Mouse (Mus musculus): ENCODE data around the gene Atp5l. TPM values are rescaled to one million over a fixed set of nuclear protein-coding genes. Genes with fewer than 3 reads are reported as not detected.

Atp5l gene
- polyA plus RNA-seq, 1 experiment, result 141 TPM

DNA sequence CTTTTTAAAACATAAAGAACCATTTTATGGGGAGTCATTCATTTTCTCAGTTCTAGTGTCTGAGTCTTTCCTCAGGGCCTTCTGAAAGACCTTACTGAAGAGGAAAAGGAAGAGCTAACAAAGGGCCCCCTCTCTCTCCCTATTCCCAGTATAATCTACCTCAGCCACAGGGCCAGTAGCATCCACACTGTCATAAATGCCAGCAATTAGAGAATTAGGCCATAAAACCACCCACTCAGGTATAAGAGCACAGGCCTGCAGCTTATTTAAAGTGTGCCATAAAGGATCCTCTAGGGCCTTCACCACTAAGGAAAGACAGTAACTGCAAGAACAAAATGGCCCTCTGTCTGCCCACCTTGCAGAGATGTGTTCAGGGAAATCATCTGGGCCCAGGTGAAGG is 46.3 kb downstream of the Atp5l start:
- no peak for TF ChIP-seq CTCF (IDR thresholded peaks at IDR 0.05; ENCODE audit: control insufficient read depth, insufficient read depth, insufficient replicate concordance, low read depth, low read length)
- no peak for TF ChIP-seq POLR2A (IDR thresholded peaks at IDR 0.05; ENCODE audit: control insufficient read depth, low read depth, low read length)
- H3K27me3 ChIP-seq (ENCODE audit: control insufficient read depth, insufficient read depth, low read length), result no peaks in the 10 kb centered on the region
- H3K36me3 ChIP-seq (ENCODE audit: control insufficient read depth, insufficient read depth, low read length), result no peaks in the 10 kb centered on the region
- no peak overlapping the region for H3K27ac ChIP-seq (ENCODE audit: control insufficient read depth, insufficient read depth, low read depth, low read length)
- no peak overlapping the region for H3K4me3 ChIP-seq (ENCODE audit: control insufficient read depth, low read depth, low read length)
- H3K4me1 ChIP-seq (ENCODE audit: control insufficient read depth, insufficient read depth, low read length), result no peaks in the 10 kb centered on the region

DNA sequence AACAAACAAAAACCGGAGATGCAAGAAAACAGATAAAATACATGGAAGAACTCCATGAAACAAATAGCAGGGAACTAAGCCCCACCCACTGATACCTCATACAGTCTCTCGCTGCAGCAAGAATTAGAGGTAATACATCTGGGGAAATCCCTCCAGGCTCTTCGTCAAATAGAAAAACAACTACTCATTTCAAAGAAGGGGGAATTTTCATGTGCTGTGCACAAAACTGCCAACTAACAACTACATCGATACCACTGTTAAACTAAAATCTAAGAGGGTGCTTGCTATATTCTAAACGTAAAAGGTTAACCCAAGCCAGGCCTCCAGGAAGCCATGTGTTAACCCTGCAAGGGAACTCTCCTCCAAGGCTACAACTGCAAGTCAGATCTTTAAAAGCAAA is 46.9 kb downstream of the Atp5l start:
- Histone ChIP-seq H3K4me3 (ENCODE audit: control insufficient read depth, low read depth, low read length) (no peak overlapping the region), H3K27me3 (ENCODE audit: control insufficient read depth, insufficient read depth, low read length) (no peaks in the 10 kb centered on the region), H3K27ac (ENCODE audit: control insufficient read depth, insufficient read depth, low read depth, low read length) (no peak overlapping the region), H3K36me3 (ENCODE audit: control insufficient read depth, insufficient read depth, low read length) (no peaks in the 10 kb centered on the region), H3K4me1 (ENCODE audit: control insufficient read depth, insufficient read depth, low read length) (no peaks in the 10 kb centered on the region)
- TF ChIP-seq POLR2A (IDR thresholded peaks at IDR 0.05; ENCODE audit: control insufficient read depth, low read depth, low read length), result no peak
- no peak for TF ChIP-seq CTCF (IDR thresholded peaks at IDR 0.05; ENCODE audit: control insufficient read depth, insufficient read depth, insufficient replicate concordance, low read depth, low read length)

DNA sequence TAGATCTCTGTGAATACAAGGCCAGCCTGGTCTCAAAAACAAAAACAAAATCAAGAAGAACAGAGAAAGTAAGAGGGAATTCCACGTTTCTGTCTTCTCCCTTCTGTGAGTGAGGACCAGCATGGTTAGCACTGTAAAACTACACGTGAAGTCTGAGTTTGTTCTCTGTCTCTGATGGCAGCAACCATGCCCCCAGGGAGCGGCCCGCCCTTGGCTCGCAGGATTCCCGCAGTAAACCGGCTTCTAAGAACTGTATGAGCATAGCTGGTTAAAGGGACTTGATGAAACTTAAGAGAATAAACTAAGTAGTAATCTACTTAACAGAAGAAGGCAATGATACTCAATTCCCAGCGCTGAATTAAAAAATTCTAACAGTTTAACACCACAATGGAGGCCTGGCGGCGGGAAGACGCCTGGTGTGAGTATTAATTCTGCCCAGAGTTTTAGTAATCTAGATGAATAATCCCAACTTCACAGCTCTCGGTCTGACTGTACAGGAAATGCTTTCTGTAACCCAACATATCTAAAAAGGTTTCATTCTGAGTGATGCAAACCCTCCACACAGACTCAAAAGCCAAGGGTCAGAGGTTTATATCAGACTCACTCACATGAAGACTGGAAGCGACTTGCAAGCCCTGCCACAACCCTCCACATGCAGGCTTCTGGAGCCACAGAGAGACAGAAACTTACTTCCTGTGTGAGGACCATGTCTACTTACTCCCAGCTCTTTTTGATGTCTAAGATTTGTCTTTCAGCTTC is 52.0 kb downstream of the Atp5l start:
- H3K4me1 ChIP-seq (ENCODE audit: control insufficient read depth, insufficient read depth, low read length), result peaks cover 2% of the 10 kb centered on the region
- H3K27me3 ChIP-seq (ENCODE audit: control insufficient read depth, insufficient read depth, low read length), result no peaks in the 10 kb centered on the region
- TF ChIP-seq POLR2A (IDR thresholded peaks at IDR 0.05; ENCODE audit: control insufficient read depth, low read depth, low read length), result no peak
- no peaks in the 10 kb centered on the region for H3K36me3 ChIP-seq (ENCODE audit: control insufficient read depth, insufficient read depth, low read length)
- no peak overlapping the region for H3K27ac ChIP-seq (ENCODE audit: control insufficient read depth, insufficient read depth, low read depth, low read length)
- H3K4me3 ChIP-seq (ENCODE audit: control insufficient read depth, low read depth, low read length), result no peak overlapping the region

DNA sequence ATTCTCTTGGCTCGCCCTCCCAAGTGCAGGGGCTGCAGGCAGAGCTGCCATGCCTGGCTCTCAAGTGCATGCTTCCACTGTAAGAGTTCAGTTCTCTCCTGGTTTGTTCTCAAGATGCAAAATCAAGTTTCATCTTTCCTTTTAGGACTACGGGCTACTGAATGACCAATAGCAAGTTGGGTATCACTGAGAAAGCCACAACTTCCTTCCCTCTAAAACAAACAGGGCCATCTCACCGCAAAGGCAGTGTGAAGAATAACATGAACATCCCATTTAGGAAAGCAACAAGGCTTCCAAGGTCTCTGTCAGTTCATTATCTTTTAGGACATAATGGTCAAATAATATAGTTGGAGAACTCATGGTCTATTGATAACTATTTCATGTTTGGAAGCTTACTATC is 52.9 kb downstream of the Atp5l start:
- Histone ChIP-seq H3K36me3 (ENCODE audit: control insufficient read depth, insufficient read depth, low read length) (no peaks in the 10 kb centered on the region), H3K27me3 (ENCODE audit: control insufficient read depth, insufficient read depth, low read length) (no peaks in the 10 kb centered on the region), H3K27ac (ENCODE audit: control insufficient read depth, insufficient read depth, low read depth, low read length) (no peak overlapping the region), H3K4me1 (ENCODE audit: control insufficient read depth, insufficient read depth, low read length) (peaks cover 2% of the 10 kb centered on the region), H3K4me3 (ENCODE audit: control insufficient read depth, low read depth, low read length) (no peak overlapping the region)
- TF ChIP-seq CTCF (IDR thresholded peaks at IDR 0.05; ENCODE audit: control insufficient read depth, insufficient read depth, insufficient replicate concordance, low read depth, low read length) (no peak), POLR2A (IDR thresholded peaks at IDR 0.05; ENCODE audit: control insufficient read depth, low read depth, low read length) (no peak)

DNA sequence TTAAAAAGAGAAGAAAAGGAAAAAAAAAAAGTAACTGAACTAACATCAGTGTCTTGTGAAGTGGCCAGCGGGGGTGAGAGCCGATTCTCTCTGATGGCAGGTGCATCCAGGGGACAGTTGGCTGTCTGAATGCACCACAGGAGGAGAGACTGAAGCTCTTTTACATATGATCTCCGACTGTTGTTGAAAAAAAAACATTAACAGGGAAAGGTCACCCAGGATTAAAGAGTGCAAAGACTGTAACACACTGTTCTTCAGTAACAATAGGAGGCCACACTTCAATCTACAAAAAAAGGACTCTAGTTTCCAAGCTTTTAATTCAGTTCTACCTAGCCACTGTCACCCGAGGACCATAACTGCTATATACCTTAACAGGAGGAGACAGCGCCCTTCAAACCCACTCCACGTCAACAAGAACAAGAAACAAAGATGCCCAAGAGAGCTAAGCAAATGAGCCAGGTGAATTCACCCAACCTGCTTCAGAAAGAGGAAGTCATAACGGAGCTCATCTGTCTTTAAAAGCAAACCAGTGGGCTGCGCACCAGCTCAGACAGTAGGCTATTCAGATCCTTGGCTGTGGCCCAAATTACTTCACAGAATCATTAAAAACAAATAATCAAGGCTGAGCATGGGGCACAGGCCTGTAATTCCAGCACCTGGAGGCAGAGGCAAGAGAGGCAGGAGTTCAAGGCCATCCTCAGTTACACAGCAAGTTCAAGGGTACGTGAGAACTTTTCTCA is 53.9 kb downstream of the Atp5l start:
- H3K36me3 ChIP-seq (ENCODE audit: control insufficient read depth, insufficient read depth, low read length), result no peaks in the 10 kb centered on the region

More for the DNA sequence above, 53.9 kb downstream of the Atp5l start:
- H3K4me1 ChIP-seq (ENCODE audit: control insufficient read depth, insufficient read depth, low read length), result peaks cover 2% of the 10 kb centered on the region
- H3K27ac ChIP-seq (ENCODE audit: control insufficient read depth, insufficient read depth, low read depth, low read length), result no peak overlapping the region
- TF ChIP-seq CTCF (IDR thresholded peaks at IDR 0.05; ENCODE audit: control insufficient read depth, insufficient read depth, insufficient replicate concordance, low read depth, low read length) (no peak), POLR2A (IDR thresholded peaks at IDR 0.05; ENCODE audit: control insufficient read depth, low read depth, low read length) (no peak)
- no peaks in the 10 kb centered on the region for H3K27me3 ChIP-seq (ENCODE audit: control insufficient read depth, insufficient read depth, low read length)
- H3K4me3 ChIP-seq (ENCODE audit: control insufficient read depth, low read depth, low read length), result no peak overlapping the region

Other genes starting within 250 kb of the Atp5l start
- gene Treh, start 247.5 kb downstream of the Atp5l start, polyA plus RNA-seq (2012; rRNA removed), result 0.47 TPM in 1 of 2 replicates, not detected in the other
- gene Phldb1, start 185.5 kb downstream of the Atp5l start, polyA plus RNA-seq (2012; rRNA removed), result 3.8 and 4.8 TPM in 2 replicates
- 22.0 and 28.5 TPM in 2 replicates for gene Arcn1, start 152.9 kb downstream of the Atp5l start, polyA plus RNA-seq (2012; rRNA removed)
- gene Ift46, start 152.8 kb downstream of the Atp5l start, polyA plus RNA-seq (2012; rRNA removed), result 199 and 203 TPM in 2 replicates
- gene Tmem25, start 121.4 kb downstream of the Atp5l start, polyA plus RNA-seq (2012; rRNA removed), result 3.0 and 3.1 TPM in 2 replicates
- gene Ttc36, start 117.7 kb downstream of the Atp5l start, polyA plus RNA-seq (2012; rRNA removed), result 0.32 and 0.99 TPM in 2 replicates
- 3.4 and 4.9 TPM in 2 replicates for gene Kmt2a, start 39.4 kb downstream of the Atp5l start, polyA plus RNA-seq (2012; rRNA removed)
- gene Ube4a, start 44.9 kb upstream of the Atp5l start, polyA plus RNA-seq (2012; rRNA removed), result 11.5 and 16.6 TPM in 2 replicates
- not detected in 2 replicates for gene Cd3g, start 59.7 kb upstream of the Atp5l start, polyA plus RNA-seq (2012; rRNA removed)
- 49.4 and 55.3 TPM in 2 replicates for gene Cd3d, start 61.0 kb upstream of the Atp5l start, polyA plus RNA-seq (2012; rRNA removed)
- 0.07 and 0.43 TPM in 2 replicates for gene Cd3e, start 88.9 kb upstream of the Atp5l start, polyA plus RNA-seq (2012; rRNA removed)
- 0.65 and 1.7 TPM in 2 replicates for gene Mpzl2, start 119.1 kb upstream of the Atp5l start, polyA plus RNA-seq (2012; rRNA removed)
- gene Mpzl3, start 134.4 kb upstream of the Atp5l start, polyA plus RNA-seq (2012; rRNA removed), result 0.58 and 0.67 TPM in 2 replicates
- not detected in 2 replicates for gene Jaml, start 158.4 kb upstream of the Atp5l start, polyA plus RNA-seq (2012; rRNA removed)
- 0.31 and 0.48 TPM in 2 replicates for gene Scn2b, start 197.0 kb upstream of the Atp5l start, polyA plus RNA-seq (2012; rRNA removed)
- gene Scn4b, start 217.7 kb upstream of the Atp5l start, polyA plus RNA-seq (2012; rRNA removed), result 0.02 and 0.04 TPM in 2 replicates